Mouse (Mus musculus) stomach, postnatal 0 days (tissue): ENCODE data around the gene Ccdc175. TPM values are rescaled to one million over a fixed set of nuclear protein-coding genes. Genes with fewer than 3 reads are reported as not detected.

Experiments
- ATAC-seq: fragments of 200-750 bp; cut with Nextera tagmentation; 2 replicates; pipeline ENCODE4 v1.8.0; 2017; ENCODE audit not compliant: low FRiP score, low TSS enrichment
- DNase-seq: peaks from one replicate; pipeline ENCODE4 v3.0.0-alpha.2; 2016; ENCODE audit warnings: low spot score
- H3K27ac ChIP-seq: fragments of 300-500 bp; sonication (generic); replicated peaks from 2 replicates; pipeline ENCODE4 v1.5.1; 2014; ENCODE audit warnings: mild to moderate bottlenecking, control low read depth
- H3K27me3 ChIP-seq: fragments of 300-500 bp; sonication (generic); 2 replicates; pipeline ENCODE4 v1.6.1; 2014; ENCODE audit warnings: low read length; ENCODE audit not compliant: control insufficient read depth, insufficient read depth
- H3K36me3 ChIP-seq: fragments of 300-500 bp; sonication (generic); 2 replicates; pipeline ENCODE4 v1.6.1; 2014; ENCODE audit warnings: low read length, mixed read lengths; ENCODE audit not compliant: control insufficient read depth, insufficient read depth
- H3K4me1 ChIP-seq: fragments of 300-500 bp; sonication (generic); replicated peaks from 2 replicates; pipeline ENCODE4 v1.6.1; 2014; ENCODE audit warnings: antibody characterized with exemption; ENCODE audit not compliant: control insufficient read depth, insufficient read depth
- H3K4me2 ChIP-seq: fragments of 300-500 bp; sonication (generic); replicated peaks from 2 replicates; pipeline ENCODE4 v1.6.1; 2014; ENCODE audit warnings: low read depth, mild to moderate bottlenecking, control low read depth, moderate library complexity
- H3K4me3 ChIP-seq: fragments of 300-500 bp; sonication (generic); 2 replicates; pipeline ENCODE4 v1.5.1; 2014; ENCODE audit warnings: low read depth, low read length, control low read depth
- H3K9ac ChIP-seq: fragments of 300-500 bp; sonication (generic); 2 replicates; pipeline ENCODE4 v1.6.1; 2014; ENCODE audit warnings: mild to moderate bottlenecking, low read length, control low read depth, mixed read lengths
- H3K9me3 ChIP-seq: fragments of 300-500 bp; sonication (generic); 2 replicates; pipeline ENCODE4 v1.6.1; 2016; ENCODE audit warnings: low read length; ENCODE audit not compliant: control insufficient read depth
- CTCF ChIP-seq: IDR thresholded peaks from 2 replicates; pipeline ENCODE4 v1.5.1; 2016; ENCODE audit warnings: antibody characterized with exemption, low read depth, mild to moderate bottlenecking, moderate library complexity
- EP300 ChIP-seq: optimal IDR thresholded peaks from 2 replicates; pipeline ENCODE3; 2016; ENCODE audit warnings: antibody characterized with exemption
- WGBS: fragments of 180-500 bp; shearing (Covaris S2); extraction: QIAGEN DNeasy Blood & Tissue Kit; methylation state at CpG from one replicate; pipeline ENCODE4 v1.1.7; 2014; 5-methylcytosine and 5-hydroxymethylcytosine counted together
- polyA plus RNA-seq: library from polyadenylated mRNA; unstranded; fragments of >200 nt; fragmentation: Nextera tagmentation; extraction: Ambion mirVana; gene quantifications from 2 replicates; pipeline ENCODE4 v1.2.1, GENCODE M21; 2015

Ccdc175 gene
- polyA plus RNA-seq, 1 experiment from 2014 or later = not detected

DNA sequence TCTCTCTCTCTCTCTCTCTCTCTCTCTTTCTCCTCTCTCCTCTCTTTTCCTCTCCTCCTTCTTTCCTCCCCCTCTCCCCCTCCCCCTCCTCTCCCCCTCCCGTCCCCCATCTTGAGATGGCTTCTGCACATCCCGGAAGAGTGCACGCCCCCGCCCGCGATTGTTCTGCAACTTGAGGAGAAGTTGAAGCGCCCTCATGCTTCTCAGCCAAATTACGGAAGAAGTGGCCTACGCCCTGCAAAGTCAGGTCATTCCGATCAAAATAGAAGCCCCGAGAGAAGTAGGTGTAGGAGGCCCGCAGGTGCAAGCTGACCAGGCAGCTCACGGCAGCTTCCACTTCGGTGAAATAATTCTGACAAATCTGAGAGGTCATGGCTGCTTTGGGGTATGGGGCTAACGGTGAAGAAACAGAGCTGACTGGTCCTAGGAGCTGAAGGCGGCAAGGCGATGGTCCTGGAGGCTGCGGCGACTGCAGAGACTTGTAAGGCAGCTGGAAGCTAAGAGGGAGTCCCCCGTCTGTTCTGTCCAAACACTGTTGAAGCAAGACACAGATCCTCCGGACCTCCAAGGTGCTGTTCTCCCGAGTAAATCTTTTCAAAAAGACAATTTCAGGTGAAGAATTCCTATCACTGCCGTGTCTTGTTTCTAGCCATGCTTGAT, 69.0 kb downstream of the Ccdc175 start:
- no peaks in the 10 kb centered on the region for H3K4me1 ChIP-seq
- H3K9ac ChIP-seq = no peak overlapping the region
- no peaks in the 10 kb centered on the region for H3K9me3 ChIP-seq
- ATAC-seq = no peak
- WGBS = 66% methylated on average over 20 of the region's 23 CpGs
- no peaks in the 10 kb centered on the region for H3K27me3 ChIP-seq
- H3K4me3 ChIP-seq = no peak overlapping the region
- no peak for TF ChIP-seq CTCF
- no peak for TF ChIP-seq EP300
- H3K4me2 ChIP-seq = no peak overlapping the region
- no peak overlapping the region for H3K27ac ChIP-seq
- no peaks in the 10 kb centered on the region for H3K36me3 ChIP-seq
- no peak for DNase-seq

DNA sequence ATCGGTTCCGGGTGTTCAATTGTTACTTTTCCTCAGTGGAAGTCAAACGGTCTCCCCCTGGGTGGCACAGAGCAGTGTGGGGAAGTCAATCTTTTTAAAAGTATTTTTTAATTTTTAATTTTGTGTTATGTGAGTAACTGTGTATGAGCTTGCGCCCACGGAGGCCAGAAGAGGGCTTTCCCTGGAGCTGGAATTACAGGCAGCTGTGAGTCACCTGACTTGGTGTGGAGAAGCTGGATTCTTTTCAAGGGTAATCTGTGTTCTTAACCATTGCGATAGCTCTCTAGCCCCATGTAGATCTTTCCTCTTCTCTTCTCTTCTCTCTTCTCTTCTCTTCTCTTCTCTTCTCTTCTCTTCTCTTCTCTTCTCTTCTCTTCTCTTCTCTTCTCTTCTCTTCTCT, 69.7 kb downstream of the Ccdc175 start:
- no peak for DNase-seq
- Histone ChIP-seq H3K9ac (no peak overlapping the region), H3K4me3 (no peak overlapping the region), H3K4me2 (no peak overlapping the region), H3K36me3 (no peaks in the 10 kb centered on the region), H3K9me3 (no peaks in the 10 kb centered on the region), H3K27ac (no peak overlapping the region), H3K27me3 (no peaks in the 10 kb centered on the region), H3K4me1 (no peaks in the 10 kb centered on the region)
- TF ChIP-seq CTCF (no peak), EP300 (no peak)
- WGBS = 69% methylated on average over 6 of the region's 6 CpGs
- no peak for ATAC-seq

DNA sequence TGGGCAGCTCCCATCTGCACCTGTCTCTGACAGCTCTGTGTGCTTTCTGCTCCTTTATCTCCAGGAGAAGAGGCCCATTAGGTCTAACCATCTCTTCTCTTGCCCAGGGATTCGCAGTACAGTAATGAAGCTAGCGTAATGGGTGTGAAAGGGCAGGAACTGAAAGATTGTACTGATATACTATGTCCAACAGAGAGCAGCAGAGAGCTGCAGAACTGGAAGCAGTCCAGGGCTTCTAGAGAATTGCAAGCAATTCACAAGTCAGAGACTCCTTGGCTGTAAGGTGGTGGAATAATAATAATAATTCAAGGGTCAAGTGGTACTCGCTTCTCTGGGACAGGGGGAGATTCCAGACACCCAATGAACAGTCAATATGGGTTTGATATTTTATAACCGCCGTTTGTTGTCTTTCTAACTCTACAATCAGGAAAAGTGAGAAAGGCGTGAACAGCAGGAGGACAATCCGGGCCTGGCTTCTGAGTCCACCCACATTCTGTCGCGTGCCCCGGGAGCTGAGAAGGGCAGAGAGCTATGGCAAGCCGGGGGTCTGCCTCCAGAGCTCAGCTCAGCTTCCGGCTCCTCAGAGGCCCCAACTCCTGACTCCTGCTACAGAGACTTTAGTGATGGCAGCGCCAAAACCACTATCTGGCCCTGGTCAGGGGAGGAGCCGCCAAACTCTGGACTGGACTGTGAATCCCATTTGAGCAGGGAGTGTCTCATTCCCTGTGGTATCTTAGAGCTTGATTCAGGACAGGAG, 80.1 kb downstream of the Ccdc175 start:
- no peak overlapping the region for H3K4me2 ChIP-seq
- H3K9ac ChIP-seq = no peak overlapping the region
- WGBS = 34% methylated on average over 14 of the region's 14 CpGs
- H3K4me3 ChIP-seq = no peak overlapping the region
- TF ChIP-seq CTCF = peak; percentile 91
- TF ChIP-seq EP300 = no peak
- no peaks in the 10 kb centered on the region for H3K9me3 ChIP-seq
- H3K27ac ChIP-seq = no peak overlapping the region
- no peaks in the 10 kb centered on the region for H3K36me3 ChIP-seq
- no peaks in the 10 kb centered on the region for H3K4me1 ChIP-seq
- DNase-seq (peak; percentile 66), ATAC-seq (peak; percentile 49)
- no peaks in the 10 kb centered on the region for H3K27me3 ChIP-seq

DNA sequence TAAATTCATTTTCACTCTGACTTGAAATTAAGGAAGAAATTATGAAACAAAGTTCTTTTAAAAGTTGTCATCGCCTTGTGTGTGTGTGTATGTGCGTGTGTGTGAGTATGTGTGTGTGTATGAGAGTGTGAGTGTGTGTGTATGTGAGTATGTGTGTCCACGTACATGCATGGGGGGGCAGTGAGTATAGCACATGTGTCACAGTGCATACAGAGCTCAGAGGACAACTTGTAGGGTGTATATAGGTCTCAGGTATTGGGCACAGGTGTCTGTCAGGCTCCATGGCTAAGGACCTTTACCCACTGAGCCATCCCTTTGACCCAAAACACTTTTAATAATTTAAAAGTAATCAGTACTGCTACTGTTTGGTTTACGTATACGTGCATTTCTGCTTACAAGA, 80.8 kb downstream of the Ccdc175 start:
- TF ChIP-seq EP300 = no peak
- no peak for TF ChIP-seq CTCF
- Histone ChIP-seq H3K9me3 (no peaks in the 10 kb centered on the region), H3K4me3 (no peak overlapping the region), H3K27me3 (no peaks in the 10 kb centered on the region), H3K4me2 (no peak overlapping the region), H3K4me1 (no peaks in the 10 kb centered on the region), H3K27ac (no peak overlapping the region), H3K9ac (no peak overlapping the region), H3K36me3 (no peaks in the 10 kb centered on the region)
- ATAC-seq (no peak), DNase-seq (no peak)
- 74% methylated on average over 5 of the region's 5 CpGs for WGBS

- no peaks in the 10 kb centered on the region for H3K4me1 ChIP-seq
- ATAC-seq = no peak
These were observed 82.1 kb downstream of the Ccdc175 start for GRCm38 (mm10) chr12:72102776-72103175.

GRCm38 (mm10) chr12:72096966-72097365, 87.9 kb downstream of the Ccdc175 start:
- ATAC-seq = no peak
- WGBS = 93% methylated on average over 8 of the region's 8 CpGs
- H3K36me3 ChIP-seq = peaks cover 22% of the 10 kb centered on the region

More at GRCm38 (mm10) chr12:72102776-72103175, 82.1 kb downstream of the Ccdc175 start:
- H3K4me2 ChIP-seq = no peak overlapping the region
- no peaks in the 10 kb centered on the region for H3K9me3 ChIP-seq
- H3K27ac ChIP-seq = no peak overlapping the region
- TF ChIP-seq CTCF (no peak), EP300 (no peak)
- H3K27me3 ChIP-seq = no peaks in the 10 kb centered on the region
- peaks cover 5% of the 10 kb centered on the region; the same call in 1 of the 2 replicates for H3K36me3 ChIP-seq
- no peak overlapping the region for H3K4me3 ChIP-seq
- H3K9ac ChIP-seq = no peak overlapping the region
- 79% methylated on average over 6 of the region's 6 CpGs for WGBS
- DNase-seq = no peak

More at GRCm38 (mm10) chr12:72096966-72097365, 87.9 kb downstream of the Ccdc175 start:
- no peak overlapping the region for H3K9ac ChIP-seq
- no peak for DNase-seq
- TF ChIP-seq CTCF (no peak), EP300 (no peak)
- H3K27me3 ChIP-seq = no peaks in the 10 kb centered on the region
- H3K4me3 ChIP-seq = no peak overlapping the region
- no peaks in the 10 kb centered on the region for H3K4me1 ChIP-seq
- H3K27ac ChIP-seq = no peak overlapping the region
- no peak overlapping the region for H3K4me2 ChIP-seq
- no peaks in the 10 kb centered on the region for H3K9me3 ChIP-seq
